Mouse (Mus musculus): ENCODE measurements around the gene Dip2b. TPM values are rescaled to one million over a fixed set of nuclear protein-coding genes. Genes with fewer than 3 reads are reported as not detected.

Gene Dip2b
- polyA plus RNA-seq, 1 experiment from 2014 or later = 18.1 TPM

- H3K4me2 ChIP-seq = peak overlapping the region; percentile 76
- H3K9me3 ChIP-seq (ENCODE audit: low read depth, low read length) = no peaks in the 10 kb centered on the region
- H3K9ac ChIP-seq = peak overlapping the region; percentile 90
- ATAC-seq (ENCODE audit: insufficient read depth) = peak; percentile 78
- WGBS = under 1% methylated on average over 36 of the region's 36 CpGs
- H3K4me3 ChIP-seq (ENCODE audit: low read depth, low read length) = peak overlapping the region; percentile 80
- TF ChIP-seq CTCF (IDR thresholded peaks at IDR 0.05; ENCODE audit: low read depth) = no peak
- H3K4me1 ChIP-seq (ENCODE audit: insufficient read depth) = peaks cover 15% of the 10 kb centered on the region
- H3K27me3 ChIP-seq (ENCODE audit: insufficient read depth, low read length) = no peaks in the 10 kb centered on the region
- DNase-seq = peak; percentile 73
- 0 out of 2 replicates have a peak, but pooled peaks cover 4% of the 10 kb centered on the region for H3K36me3 ChIP-seq (ENCODE audit: insufficient read depth)
- H3K27ac ChIP-seq (ENCODE audit: low read depth) = peak overlapping the region; percentile 96
Measured at GRCm38 (mm10) chr15:100039001-100039701, 687 bp downstream of the Dip2b start.

- H3K9ac ChIP-seq = peak overlapping the region; percentile 35; the same call in 1 of the 2 replicates
- DNase-seq (peak; percentile 30), ATAC-seq (ENCODE audit: insufficient read depth) (no peak)
- H3K36me3 ChIP-seq (ENCODE audit: insufficient read depth) = 0 out of 2 replicates have a peak, but pooled peaks cover 4% of the 10 kb centered on the region
- whole genome bisulfite sequencing = 21% methylated on average over 14 of the region's 14 CpGs
- no peak overlapping the region for H3K4me3 ChIP-seq (ENCODE audit: low read depth, low read length)
- no peak overlapping the region for H3K27ac ChIP-seq (ENCODE audit: low read depth)
- no peak for TF ChIP-seq CTCF (IDR thresholded peaks at IDR 0.05; ENCODE audit: low read depth)
- peaks cover 15% of the 10 kb centered on the region for H3K4me1 ChIP-seq (ENCODE audit: insufficient read depth)
- peak overlapping the region; percentile 76 for H3K4me2 ChIP-seq
- no peaks in the 10 kb centered on the region for H3K27me3 ChIP-seq (ENCODE audit: insufficient read depth, low read length)
- no peaks in the 10 kb centered on the region for H3K9me3 ChIP-seq (ENCODE audit: low read depth, low read length)
Measured at GRCm38 (mm10) chr15:100040541-100041266, 2.2 kb downstream of the Dip2b start.

GRCm38 (mm10) chr15:100041267-100042047 is 3.0 kb downstream of the Dip2b start:
- H3K9ac ChIP-seq = peak overlapping the region; percentile 35; the same call in 1 of the 2 replicates

GRCm38 (mm10) chr15:100042048-100042400 is 3.6 kb downstream of the Dip2b start:
- DNase-seq (no peak), ATAC-seq (ENCODE audit: insufficient read depth) (no peak)
- no peaks in the 10 kb centered on the region for H3K27me3 ChIP-seq (ENCODE audit: insufficient read depth, low read length)
- H3K36me3 ChIP-seq (ENCODE audit: insufficient read depth) = 0 out of 2 replicates have a peak, but pooled peaks cover 4% of the 10 kb centered on the region
- 53% methylated on average over 9 of the region's 9 CpGs for WGBS
- no peaks in the 10 kb centered on the region for H3K9me3 ChIP-seq (ENCODE audit: low read depth, low read length)
- peaks cover 15% of the 10 kb centered on the region for H3K4me1 ChIP-seq (ENCODE audit: insufficient read depth)
- H3K4me2 ChIP-seq = peak overlapping the region; percentile 20; the same call in 1 of the 2 replicates
- TF ChIP-seq CTCF (IDR thresholded peaks at IDR 0.05; ENCODE audit: low read depth) = no peak
- no peak overlapping the region for H3K4me3 ChIP-seq (ENCODE audit: low read depth, low read length)
- peak overlapping the region; percentile 29; the same call in 1 of the 2 replicates for H3K9ac ChIP-seq
- no peak overlapping the region for H3K27ac ChIP-seq (ENCODE audit: low read depth)

More at GRCm38 (mm10) chr15:100041267-100042047, 3.0 kb downstream of the Dip2b start:
- H3K27me3 ChIP-seq (ENCODE audit: insufficient read depth, low read length) = no peaks in the 10 kb centered on the region
- no peaks in the 10 kb centered on the region for H3K9me3 ChIP-seq (ENCODE audit: low read depth, low read length)
- H3K4me2 ChIP-seq = peak overlapping the region; percentile 76
- 24% methylated on average over 10 of the region's 10 CpGs for WGBS
- 0 out of 2 replicates have a peak, but pooled peaks cover 4% of the 10 kb centered on the region for H3K36me3 ChIP-seq (ENCODE audit: insufficient read depth)
- no peak for ATAC-seq (ENCODE audit: insufficient read depth)
- no peak overlapping the region for H3K27ac ChIP-seq (ENCODE audit: low read depth)
- no peak overlapping the region for H3K4me3 ChIP-seq (ENCODE audit: low read depth, low read length)
- TF ChIP-seq CTCF (IDR thresholded peaks at IDR 0.05; ENCODE audit: low read depth) = no peak
- H3K4me1 ChIP-seq (ENCODE audit: insufficient read depth) = peaks cover 15% of the 10 kb centered on the region
- DNase-seq = peak; percentile 36

GRCm38 (mm10) chr15:100045576-100045975 is 7.1 kb downstream of the Dip2b start:
- TF ChIP-seq CTCF (IDR thresholded peaks at IDR 0.05; ENCODE audit: low read depth) = no peak
- WGBS = 41% methylated on average over 6 of the region's 6 CpGs
- no peaks in the 10 kb centered on the region for H3K27me3 ChIP-seq (ENCODE audit: insufficient read depth, low read length)

GRCm38 (mm10) chr15:100049496-100050087 is 11.1 kb downstream of the Dip2b start:
- H3K9me3 ChIP-seq (ENCODE audit: low read depth, low read length) = no peaks in the 10 kb centered on the region
- WGBS = 75% methylated on average over 7 of the region's 7 CpGs
- H3K4me1 ChIP-seq (ENCODE audit: insufficient read depth) = no peaks in the 10 kb centered on the region; the same call in 1 of the 2 replicates
- no peak overlapping the region for H3K4me3 ChIP-seq (ENCODE audit: low read depth, low read length)
- H3K27ac ChIP-seq (ENCODE audit: low read depth) = no peak overlapping the region
- TF ChIP-seq CTCF (IDR thresholded peaks at IDR 0.05; ENCODE audit: low read depth) = no peak
- H3K27me3 ChIP-seq (ENCODE audit: insufficient read depth, low read length) = no peaks in the 10 kb centered on the region
- no peak for ATAC-seq (ENCODE audit: insufficient read depth)
- no peak overlapping the region for H3K9ac ChIP-seq
- H3K36me3 ChIP-seq (ENCODE audit: insufficient read depth) = peaks cover 6% of the 10 kb centered on the region; the same call in 1 of the 2 replicates
- no peak for DNase-seq
- H3K4me2 ChIP-seq = no peak overlapping the region

More at GRCm38 (mm10) chr15:100045576-100045975, 7.1 kb downstream of the Dip2b start:
- H3K36me3 ChIP-seq (ENCODE audit: insufficient read depth) = peaks cover 10% of the 10 kb centered on the region; the same call in 1 of the 2 replicates
- no peak for ATAC-seq (ENCODE audit: insufficient read depth)
- no peak overlapping the region for H3K4me2 ChIP-seq
- H3K4me1 ChIP-seq (ENCODE audit: insufficient read depth) = peaks cover 12% of the 10 kb centered on the region
- H3K9ac ChIP-seq = no peak overlapping the region
- no peak for DNase-seq
- no peak overlapping the region for H3K27ac ChIP-seq (ENCODE audit: low read depth)
- H3K9me3 ChIP-seq (ENCODE audit: low read depth, low read length) = no peaks in the 10 kb centered on the region
- no peak overlapping the region for H3K4me3 ChIP-seq (ENCODE audit: low read depth, low read length)

All from lung, embryonic 14.5 days (tissue).